Mouse (Mus musculus) adrenal gland, adult 2 months (tissue): ENCODE measurements around the gene Gm12355. TPM values are rescaled to one million over a fixed set of nuclear protein-coding genes. Genes with fewer than 3 reads are reported as not detected.
A peak's percentile ranks its signal among the peaks of the same experiment; 100 is the strongest.

Experiments
- DNase-seq: peaks from one replicate; pipeline ENCODE4 v3.0.0; 2021
- polyA plus RNA-seq: library from polyadenylated mRNA; depleted of rRNA; stranded (reverse); fragments of >200 nt; gene quantifications from 2 replicates; pipeline ENCODE4 v1.2.3, GENCODE M21; 2012
- total RNA-seq, 2 experiments: library from RNA; stranded (reverse); gene quantifications; 2 replicates each; pipeline ENCODE4 v1.2.3; 2021

Gene Gm12355
- total and polyA plus RNA-seq, 3 experiments = 6.3 to 15.3 TPM; not detected in 1

GRCm38 (mm10) chr11:98602090-98602690 is 23.3 kb downstream of the Gm12355 start:
- no peak for DNase-seq

- DNase-seq = no peak
Measured at GRCm38 (mm10) chr11:98599291-98599690, 26.2 kb downstream of the Gm12355 start.

GRCm38 (mm10) chr11:98598851-98599290 is 26.6 kb downstream of the Gm12355 start:
- no peak for DNase-seq

GRCm38 (mm10) chr11:98597991-98598390 is 27.5 kb downstream of the Gm12355 start, which contains the start of gene Lrrc3c:
Gene Lrrc3c, plus strand, starts transcription at chr11:98598291.
- no peak for DNase-seq

- peak; percentile 61 for DNase-seq
Measured at GRCm38 (mm10) chr11:98597363-98597762, 28.1 kb downstream of the Gm12355 start.

- DNase-seq = no peak
Measured at GRCm38 (mm10) chr11:98595955-98596354, 29.5 kb downstream of the Gm12355 start.

- DNase-seq = no peak
Measured at GRCm38 (mm10) chr11:98595473-98595872, 30.0 kb downstream of the Gm12355 start.

GRCm38 (mm10) chr11:98595021-98595420 is 30.4 kb downstream of the Gm12355 start:
- DNase-seq = no peak

GRCm38 (mm10) chr11:98590548-98591445 is 34.7 kb downstream of the Gm12355 start:
- no peak for DNase-seq

- no peak for DNase-seq
Measured at GRCm38 (mm10) chr11:98589306-98589705, 36.2 kb downstream of the Gm12355 start.

- peak; percentile 77 for DNase-seq
Measured at GRCm38 (mm10) chr11:98588833-98589281, 36.6 kb downstream of the Gm12355 start.

- DNase-seq = peak; percentile 93
Measured at GRCm38 (mm10) chr11:98587684-98588546, 37.5 kb downstream of the Gm12355 start.

GRCm38 (mm10) chr11:98586892-98587563 is 38.4 kb downstream of the Gm12355 start, which contains the start of gene Ormdl3:
Gene Ormdl3, minus strand, starts transcription at chr11:98587368.
- DNase-seq = peak; percentile 98

- DNase-seq = no peak
Measured at GRCm38 (mm10) chr11:98586087-98586891, 39.2 kb downstream of the Gm12355 start.

- DNase-seq = no peak
Measured at GRCm38 (mm10) chr11:98584629-98585177, 40.8 kb downstream of the Gm12355 start.

- DNase-seq = no peak
Measured at GRCm38 (mm10) chr11:98584146-98584545, 41.3 kb downstream of the Gm12355 start.

- DNase-seq = no peak
Measured at GRCm38 (mm10) chr11:98583571-98583970, 41.9 kb downstream of the Gm12355 start.

GRCm38 (mm10) chr11:98583265-98583552 is 42.3 kb downstream of the Gm12355 start:
- DNase-seq = no peak

- no peak for DNase-seq
Measured at GRCm38 (mm10) chr11:98582551-98583264, 42.8 kb downstream of the Gm12355 start.

GRCm38 (mm10) chr11:98582030-98582388 is 43.5 kb downstream of the Gm12355 start:
- no peak for DNase-seq
